Mouse (Mus musculus) CD8-positive naive resting alpha-beta T cell, adult 2 months (primary cell): ENCODE data around the gene Cep126.

Source experiments
- DNase-seq, 2 experiments: peaks; one replicate each; pipeline ENCODE4 v3.0.0; 2022; ENCODE audit warnings: low read depth in 2 of 2, low spot score in 2 of 2

The Cep126 gene

DNA sequence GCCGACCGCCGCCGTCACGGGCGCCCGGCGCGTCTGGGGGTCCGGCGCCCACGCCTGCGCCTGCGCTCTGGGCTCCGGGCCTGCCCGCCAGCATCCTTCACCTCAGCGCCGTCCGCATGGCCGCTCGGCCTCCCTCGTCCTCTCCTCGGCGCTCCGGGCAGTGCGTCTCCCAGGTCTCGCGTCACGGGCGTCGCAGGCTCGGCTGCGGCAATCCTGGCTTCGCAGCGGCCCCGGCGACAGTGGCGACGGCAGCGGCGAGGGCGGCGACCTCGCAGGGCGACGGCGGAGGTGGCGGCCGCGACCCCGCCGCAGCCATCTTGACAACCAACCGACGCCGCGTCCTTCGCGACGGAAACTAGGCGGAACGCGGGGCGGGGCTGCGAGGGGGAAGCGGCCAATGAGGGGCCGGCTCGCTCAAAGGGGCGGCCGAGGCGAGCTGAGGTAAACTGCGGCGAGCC, at the start of gene Cep126:
TSS of gene Cep126 (minus strand) at position 178 of the 458 bp plus-strand sequence.
- no peak for DNase-seq

- DNase-seq = no peak
Measured at GRCm38 (mm10) chr9:8179554-8179953, 45.5 kb upstream of the Cep126 start.

- no peak for DNase-seq
Measured at GRCm38 (mm10) chr9:8177099-8177498, 43.0 kb upstream of the Cep126 start.

- DNase-seq = no peak
Measured at GRCm38 (mm10) chr9:8157011-8157410, 22.9 kb upstream of the Cep126 start.

- no peak for DNase-seq
Measured at GRCm38 (mm10) chr9:8139501-8139900, 5.4 kb upstream of the Cep126 start.

- DNase-seq = no peak
Measured at GRCm38 (mm10) chr9:8133586-8134115, 443 bp downstream of the Cep126 start.

- DNase-seq = no peak
Measured at GRCm38 (mm10) chr9:8123495-8123894, 10.6 kb downstream of the Cep126 start.

- no peak for DNase-seq
Measured at GRCm38 (mm10) chr9:8114516-8114915, 19.6 kb downstream of the Cep126 start.

- DNase-seq = no peak
Measured at GRCm38 (mm10) chr9:8103050-8103449, 31.0 kb downstream of the Cep126 start.

GRCm38 (mm10) chr9:8100962-8101361, 33.1 kb downstream of the Cep126 start:
- no peak for DNase-seq

DNA sequence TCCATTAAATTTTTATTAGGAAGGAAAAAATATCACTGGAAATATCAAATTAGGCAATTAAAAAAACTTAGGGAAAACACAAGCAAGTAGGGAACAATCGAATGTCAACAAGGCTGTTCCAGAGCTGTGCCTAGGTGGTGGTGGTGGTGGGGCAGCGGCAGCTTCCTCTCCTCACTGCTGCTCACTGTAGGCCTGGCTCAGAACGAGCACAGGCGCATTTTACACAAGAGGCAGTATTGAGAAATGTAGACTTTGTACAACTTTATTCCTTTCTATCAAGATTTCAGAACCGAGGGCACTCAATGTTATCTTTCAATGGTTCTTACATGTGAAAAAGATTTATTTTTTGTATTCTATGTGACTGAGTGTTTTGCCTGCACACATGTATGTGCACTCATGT, 55.2 kb downstream of the Cep126 start:
- DNase-seq = no peak

- DNase-seq = no peak
Measured at GRCm38 (mm10) chr9:8074345-8074744, 59.7 kb downstream of the Cep126 start.

DNA sequence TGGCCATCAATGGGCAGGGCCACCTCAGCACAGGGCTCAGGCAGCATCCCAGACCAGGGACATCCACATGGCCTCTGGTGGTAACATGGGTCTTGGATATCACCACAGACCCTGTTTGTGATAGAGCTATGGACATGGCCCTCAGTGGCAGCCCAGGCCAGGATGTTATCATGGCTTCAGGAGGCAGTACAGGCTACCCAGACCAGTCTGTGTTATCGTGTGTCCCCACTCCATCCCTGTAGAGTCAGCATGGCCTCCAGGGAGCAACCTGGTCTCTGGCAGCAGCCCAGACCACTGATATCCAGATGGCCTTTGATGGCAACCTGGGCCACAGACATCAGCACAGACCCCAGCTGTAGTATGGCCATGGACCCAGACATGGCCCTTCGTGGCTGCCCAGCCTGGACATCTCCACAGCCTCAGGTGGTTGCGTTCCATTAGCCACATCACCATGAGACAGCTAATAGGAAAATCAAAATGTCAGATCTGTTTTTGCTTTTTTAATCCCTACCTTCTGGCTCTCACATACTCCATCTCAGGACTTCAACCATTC, 60.8 kb downstream of the Cep126 start:
- no peak for DNase-seq

- DNase-seq = no peak
Measured at GRCm38 (mm10) chr9:8059636-8060035, 74.5 kb downstream of the Cep126 start.

DNA sequence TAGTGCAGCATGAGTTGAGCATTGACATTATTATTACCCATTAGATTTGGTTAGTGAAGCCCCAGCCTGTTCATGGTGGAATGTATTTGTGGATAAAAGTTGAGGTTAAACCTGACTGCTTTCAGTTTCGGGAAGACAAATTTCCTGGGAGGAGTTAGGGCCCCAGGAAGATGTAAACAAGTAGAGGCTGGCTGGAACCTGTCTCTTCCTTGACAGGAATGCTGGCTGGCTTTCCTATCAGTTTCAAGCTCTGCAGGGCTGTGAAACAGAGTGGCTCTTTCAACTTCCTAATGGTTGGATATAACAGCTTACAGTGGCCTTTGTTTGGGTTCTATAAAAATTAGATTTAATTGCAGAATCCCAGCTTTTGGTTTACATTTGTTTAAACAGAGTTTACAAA, 79.3 kb downstream of the Cep126 start:
- DNase-seq = no peak

GRCm38 (mm10) chr9:8043044-8043387, 91.1 kb downstream of the Cep126 start:
- DNase-seq = no peak

DNA sequence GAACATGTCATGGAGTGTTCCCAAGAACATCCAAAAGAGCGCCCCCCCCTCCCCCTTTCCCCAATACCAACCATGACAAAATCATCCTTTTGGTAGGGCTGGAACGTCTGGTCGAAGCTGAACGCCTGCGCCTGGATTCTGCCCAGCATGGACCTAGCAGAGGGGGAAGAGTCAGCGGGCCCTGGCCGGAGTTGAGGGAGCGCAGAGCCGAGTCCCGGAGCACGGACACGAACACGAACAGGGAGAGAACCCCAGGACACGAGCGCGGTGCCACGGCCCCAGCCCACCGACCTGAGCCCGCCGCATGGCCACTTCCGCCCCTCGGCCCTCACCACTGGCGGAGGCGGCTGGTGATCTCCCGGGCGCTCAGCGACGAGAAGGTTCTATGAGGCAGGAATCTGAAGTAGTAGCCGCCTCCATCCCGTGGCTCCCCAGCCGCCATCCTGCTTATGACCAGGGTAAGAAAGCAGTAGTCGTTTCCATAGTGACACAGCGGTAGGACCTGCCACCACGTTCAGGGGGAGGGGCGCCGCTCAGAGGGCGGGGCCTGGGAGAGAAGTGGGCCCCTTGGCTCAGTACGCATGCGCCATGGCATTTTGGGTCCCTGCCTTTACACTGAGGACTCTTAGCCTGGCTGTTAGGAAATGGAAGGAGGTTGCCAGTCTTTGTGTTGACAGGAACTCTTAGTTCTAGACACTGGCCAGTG, 91.6 kb downstream of the Cep126 start, which contains the start of gene Cfap300:
TSS of gene Cfap300 (minus strand) at position 486 of the 706 bp plus-strand sequence.
- peak; percentile 82 to 85 for DNase-seq

GRCm38 (mm10) chr9:8035546-8035945, 98.5 kb downstream of the Cep126 start:
- DNase-seq = no peak

DNA sequence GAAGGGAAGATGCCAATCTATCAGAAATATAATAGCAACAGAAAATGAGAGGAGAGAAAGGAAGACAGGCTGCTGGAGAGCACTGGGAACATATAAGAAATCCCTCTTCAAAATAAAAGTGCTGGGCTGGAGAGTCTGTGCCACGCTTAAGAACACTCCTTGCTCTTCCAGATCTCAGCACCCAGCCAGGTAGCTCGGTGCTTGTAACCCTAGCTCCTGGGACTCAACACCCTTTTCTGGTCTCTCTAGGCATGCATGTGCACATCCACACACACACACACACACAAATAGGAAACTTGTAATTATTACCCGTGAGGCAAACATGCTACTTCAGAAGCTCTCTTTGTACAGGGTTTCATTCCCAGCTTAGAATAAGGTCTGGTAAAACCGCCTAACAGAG, 99.0 kb downstream of the Cep126 start:
- DNase-seq = no peak

DNA sequence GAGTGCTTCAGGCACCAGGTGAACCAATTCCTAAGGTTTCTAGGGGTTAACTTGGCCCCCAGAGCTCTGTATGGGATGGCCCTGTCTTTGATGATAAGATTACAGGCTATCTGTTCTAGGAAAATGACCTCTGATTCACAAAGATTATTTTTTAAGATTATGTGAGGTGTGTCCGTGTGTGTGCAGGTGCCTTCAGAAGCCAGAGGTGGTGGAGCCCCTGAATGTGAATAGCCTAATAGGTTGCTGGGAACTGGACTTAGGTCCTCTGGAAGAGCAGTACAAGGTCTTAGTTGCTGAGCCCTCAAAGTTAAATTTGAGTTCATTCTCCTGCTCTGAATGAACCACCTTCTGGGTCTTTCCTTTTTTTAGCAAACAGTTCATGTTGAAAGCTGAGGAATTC, 100.0 kb downstream of the Cep126 start:
- no peak for DNase-seq

- no peak for DNase-seq
Measured at GRCm38 (mm10) chr9:8032847-8033246, 101.2 kb downstream of the Cep126 start.
